Mouse (Mus musculus) heart, postnatal 0 days (tissue): ENCODE results near the gene 1700010I14Rik.

Source experiments
- CTCF ChIP-seq: IDR thresholded peaks from 2 replicates; pipeline ENCODE4 v1.5.1; 2016; ENCODE audit warnings: antibody characterized with exemption, control low read depth, low read depth
- EP300 ChIP-seq: IDR thresholded peaks from 2 replicates; pipeline ENCODE4 v1.6.1; 2016; ENCODE audit warnings: antibody characterized with exemption, low read depth

- TF ChIP-seq CTCF (no peak), EP300 (no peak)
Observed at GRCm38 (mm10) chr17:9052441-9052980, 64.4 kb downstream of the 1700010I14Rik start.
